Mouse (Mus musculus) neural tube, postnatal 0 days (tissue): ENCODE data around the gene Jmjd7. TPM values are rescaled to one million over a fixed set of nuclear protein-coding genes. Genes with fewer than 3 reads are reported as not detected.

Experiments
- microRNA-seq: library from miRNA; unstranded; fragments of <30 nt; microRNA quantifications from one replicate; pipeline ENCODE4, GENCODE M21; 2016
- polyA plus RNA-seq: library from polyadenylated mRNA; unstranded; fragments of >200 nt; fragmentation: Nextera tagmentation; extraction: Ambion mirVana; gene quantifications from 2 replicates; pipeline ENCODE4 v1.2.1, GENCODE M21; 2015

Gene Jmjd7
- 19.2 and 20.2 TPM in 2 replicates for polyA plus RNA-seq

GRCm38 (mm10) chr2:120026984-120027949, at the start of gene Jmjd7, which contains the start of gene Gm28042:
Gene Jmjd7, plus strand, starts transcription at chr2:120027483.
Gene Gm28042, plus strand, starts transcription at chr2:120027493.

GRCm38 (mm10) chr2:120032726-120033467, 5.6 kb downstream of the Jmjd7 start, which contains the start of gene Pla2g4b:
Gene Pla2g4b, plus strand, starts transcription at chr2:120033417.

Small RNAs within 50 kb of the gene (microRNA-seq; reads per million reads assigned to microRNA genes)
- gene Mir7665, result not detected

Other genes starting within 250 kb of the Jmjd7 start
- gene Rpap1, start 239.9 kb upstream of the Jmjd7 start, polyA plus RNA-seq, result 11.3 and 12.4 TPM in 2 replicates
- gene Tyro3, start 229.8 kb upstream of the Jmjd7 start, polyA plus RNA-seq, result 20.5 and 20.7 TPM in 2 replicates
- gene Mga, start 130.3 kb upstream of the Jmjd7 start, polyA plus RNA-seq, result 14.0 and 16.5 TPM in 2 replicates
- gene Mapkbp1, start 54.8 kb upstream of the Jmjd7 start, polyA plus RNA-seq, result 4.4 and 5.6 TPM in 2 replicates
- gene Gm28042, start within 50 bp of the Jmjd7 start, polyA plus RNA-seq, result 1.6 and 2.3 TPM in 2 replicates
- gene Pla2g4b, start 5.9 kb downstream of the Jmjd7 start, polyA plus RNA-seq, result 0.70 and 1.0 TPM in 2 replicates
- 20.4 and 23.4 TPM in 2 replicates for gene Ehd4, start 127.1 kb downstream of the Jmjd7 start, polyA plus RNA-seq
- gene Pla2g4e, start 217.9 kb downstream of the Jmjd7 start, polyA plus RNA-seq, result 5.9 and 7.4 TPM in 2 replicates